ENCODE assay signal across 8 mouse cellular contexts in genomic region chr5:110285770-110286445, GRCm38 (mm10). TPM values are rescaled to one million over a fixed set of nuclear protein-coding genes. Genes with fewer than 3 reads are reported as not detected.
DNase-seq lines count a peak whose midpoint lies in the region; ATAC-seq and TF ChIP-seq lines count a peak whose summit lies in the region.

TSS of gene Pxmp2 (minus strand) at chr5:110286186.
TSS of gene Pole (plus strand) at chr5:110286306.

- H3K27ac ChIP-seq in ES-Bruce4 (ENCODE audit: insufficient read depth, low read length), result peak within 1 kb of the TSS; percentile 70
- peak within 1 kb of the TSS; percentile 56; the same call in 1 of the 2 replicates for H3K27ac ChIP-seq in forebrain, embryonic 12.5 days
- H3K27ac ChIP-seq in heart, postnatal 0 days (ENCODE audit: low read depth), result peak within 1 kb of the TSS; percentile 81
- peak within 1 kb of the TSS; percentile 85 for H3K27ac ChIP-seq in liver, embryonic 15.5 days (replicated peaks)
- 0 out of 2 replicates have a peak within 1 kb of the TSS, but pooled peaks have one; percentile 23 for H3K27ac ChIP-seq in neural tube, embryonic 11.5 days (ENCODE audit: low read depth, low read length)
- peak within 1 kb of the TSS; percentile 20; the same call in 1 of the 2 replicates for H3K27ac ChIP-seq in stomach, embryonic 16.5 days (ENCODE audit: low read length)

- peak within 1 kb of the TSS; percentile 92 for H3K4me2 ChIP-seq in forebrain, embryonic 12.5 days
- peak within 1 kb of the TSS; percentile 79 for H3K4me2 ChIP-seq in heart, postnatal 0 days (ENCODE audit: low read depth, low read length)
- H3K4me2 ChIP-seq in liver, embryonic 15.5 days, result peak within 1 kb of the TSS; percentile 100
- H3K4me2 ChIP-seq in neural tube, embryonic 11.5 days (ENCODE audit: low read depth), result peak within 1 kb of the TSS; percentile 86
- peak within 1 kb of the TSS; percentile 90 for H3K4me2 ChIP-seq in stomach, embryonic 16.5 days (ENCODE audit: low read depth, low read length)

- H3K4me3 ChIP-seq in ES-Bruce4 (ENCODE audit: low read depth, low read length), result peak within 1 kb of the TSS; percentile 86
- H3K4me3 ChIP-seq in forebrain, embryonic 12.5 days (replicated peaks), result peak within 1 kb of the TSS; percentile 81
- H3K4me3 ChIP-seq in heart, postnatal 0 days (ENCODE audit: low read depth, low read length), result peak within 1 kb of the TSS; percentile 71
- peak within 1 kb of the TSS; percentile 90 for H3K4me3 ChIP-seq in liver, embryonic 15.5 days (replicated peaks)
- H3K4me3 ChIP-seq in neural tube, embryonic 11.5 days (ENCODE audit: low read depth, low read length), result peak within 1 kb of the TSS; percentile 77
- H3K4me3 ChIP-seq in stomach, embryonic 16.5 days (replicated peaks; ENCODE audit: low read length), result peak within 1 kb of the TSS; percentile 78

- no peaks in the 10 kb centered on the region for H3K4me1 ChIP-seq in ES-Bruce4 (ENCODE audit: control insufficient read depth, insufficient read depth, low read length)
- peaks cover 18% of the 10 kb centered on the region for H3K4me1 ChIP-seq in forebrain, embryonic 12.5 days
- peaks cover 9% of the 10 kb centered on the region for H3K4me1 ChIP-seq in heart, postnatal 0 days (ENCODE audit: control insufficient read depth, insufficient read depth)
- peaks cover 34% of the 10 kb centered on the region for H3K4me1 ChIP-seq in liver, embryonic 15.5 days (replicated peaks)
- peaks cover 3% of the 10 kb centered on the region; the same call in 1 of the 2 replicates for H3K4me1 ChIP-seq in neural tube, embryonic 11.5 days (ENCODE audit: control insufficient read depth, insufficient read depth, low read length)
- peaks cover 8% of the 10 kb centered on the region; the same call in 1 of the 2 replicates for H3K4me1 ChIP-seq in stomach, embryonic 16.5 days (ENCODE audit: control insufficient read depth, insufficient read depth, low read length)

- H3K9me3 ChIP-seq in ES-Bruce4 (replicated peaks; ENCODE audit: control insufficient read depth, insufficient read depth, low read length, poor library complexity, severe bottlenecking), result no peaks in the 10 kb centered on the region
- no peaks in the 10 kb centered on the region for H3K9me3 ChIP-seq in forebrain, embryonic 12.5 days
- no peaks in the 10 kb centered on the region for H3K9me3 ChIP-seq in heart, postnatal 0 days (replicated peaks; ENCODE audit: control insufficient read depth, low read length)
- H3K9me3 ChIP-seq in liver, embryonic 15.5 days (replicated peaks), result no peaks in the 10 kb centered on the region
- no peaks in the 10 kb centered on the region for H3K9me3 ChIP-seq in neural tube, embryonic 11.5 days (ENCODE audit: control insufficient read depth, low read length)
- H3K9me3 ChIP-seq in stomach, embryonic 16.5 days (replicated peaks; ENCODE audit: control insufficient read depth, low read length), result no peaks in the 10 kb centered on the region

- WGBS in forebrain, embryonic 12.5 days, result 0% methylated on average over 63 of the region's 64 CpGs
- WGBS in heart, postnatal 0 days, result 0% methylated on average over 61 of the region's 64 CpGs
- WGBS in liver, embryonic 15.5 days (ENCODE audit: insufficient replicate concordance), result 0% methylated on average over 60 of the region's 64 CpGs
- under 1% methylated on average over 57 of the region's 64 CpGs for WGBS in neural tube, embryonic 11.5 days
- under 1% methylated on average over 64 of the region's 64 CpGs for WGBS in stomach, embryonic 16.5 days

- peak; percentile 91 for DNase-seq in c-Kit-positive CD71-positive TER-119-positive erythroid progenitor cells, embryonic 14.5 days (ENCODE audit: low spot score)
- peak; percentile 95 for DNase-seq in heart, postnatal 0 days (ENCODE audit: low spot score)
- peak; percentile 94 to 96 for DNase-seq in kidney, postnatal 36 days
- peak; percentile 94 for DNase-seq in neural tube, embryonic 11.5 days (ENCODE audit: low spot score)

- H3K36me3 ChIP-seq in ES-Bruce4 (ENCODE audit: control insufficient read depth, insufficient read depth, low read length, poor library complexity, severe bottlenecking), result peaks cover 23% of the 10 kb centered on the region
- H3K36me3 ChIP-seq in forebrain, embryonic 12.5 days (replicated peaks), result peaks cover 18% of the 10 kb centered on the region
- H3K36me3 ChIP-seq in heart, postnatal 0 days (replicated peaks; ENCODE audit: control insufficient read depth, insufficient read depth, low read length), result peaks cover 13% of the 10 kb centered on the region
- peaks cover 30% of the 10 kb centered on the region for H3K36me3 ChIP-seq in liver, embryonic 15.5 days (replicated peaks)
- no peaks in the 10 kb centered on the region for H3K36me3 ChIP-seq in neural tube, embryonic 11.5 days (ENCODE audit: control insufficient read depth, insufficient read depth, low read length)
- 0 out of 2 replicates have a peak, but pooled peaks cover 1% of the 10 kb centered on the region for H3K36me3 ChIP-seq in stomach, embryonic 16.5 days (ENCODE audit: control insufficient read depth, insufficient read depth, low read length)

- TF ChIP-seq EP300 in ES-Bruce4 (IDR thresholded peaks at IDR 0.05; ENCODE audit: insufficient read depth, low read depth, low read length), result no peak
- no peak for TF ChIP-seq EP300 in heart, postnatal 0 days (IDR thresholded peaks at IDR 0.05; ENCODE audit: low read depth)

- ATAC-seq in forebrain, embryonic 12.5 days (ENCODE audit: low FRiP score), result peak; percentile 98
- peak; percentile 98 for ATAC-seq in heart, postnatal 0 days (ENCODE audit: insufficient read depth, low read depth)
- ATAC-seq in liver, embryonic 15.5 days (ENCODE audit: insufficient read depth), result peak; percentile 97
- peak; percentile 98 for ATAC-seq in neural tube, embryonic 11.5 days (ENCODE audit: insufficient read depth, low FRiP score, low TSS enrichment)
- peak; percentile 99 for ATAC-seq in stomach, embryonic 16.5 days (ENCODE audit: insufficient read depth, low FRiP score)

- TF ChIP-seq CTCF in ES-Bruce4 (IDR thresholded peaks at IDR 0.05; ENCODE audit: low read depth, low read length), result no peak
- no peak for TF ChIP-seq CTCF in heart, postnatal 0 days (IDR thresholded peaks at IDR 0.05; ENCODE audit: low read depth)

- peak within 1 kb of the TSS; percentile 95 for H3K9ac ChIP-seq in ES-Bruce4 (ENCODE audit: low read depth, poor library complexity, severe bottlenecking)
- H3K9ac ChIP-seq in forebrain, embryonic 12.5 days, result peak within 1 kb of the TSS; percentile 80
- H3K9ac ChIP-seq in heart, postnatal 0 days (replicated peaks; ENCODE audit: low read depth, low read length), result peak within 1 kb of the TSS; percentile 77
- peak within 1 kb of the TSS; percentile 82 for H3K9ac ChIP-seq in liver, embryonic 15.5 days
- H3K9ac ChIP-seq in neural tube, embryonic 11.5 days (ENCODE audit: low read length), result peak within 1 kb of the TSS; percentile 82
- H3K9ac ChIP-seq in stomach, embryonic 16.5 days (ENCODE audit: low read length), result peak within 1 kb of the TSS; percentile 87

- no peak for TF ChIP-seq POLR2A in ES-Bruce4 (IDR thresholded peaks at IDR 0.05; ENCODE audit: insufficient read depth, low read length)

- H3K27me3 ChIP-seq in ES-Bruce4 (ENCODE audit: control insufficient read depth, insufficient read depth, low read length, poor library complexity, severe bottlenecking), result no peaks in the 10 kb centered on the region; the same call in 1 of the 2 replicates
- peaks cover 20% of the 10 kb centered on the region for H3K27me3 ChIP-seq in forebrain, embryonic 12.5 days
- H3K27me3 ChIP-seq in heart, postnatal 0 days (ENCODE audit: control insufficient read depth, insufficient read depth, low read length), result no peaks in the 10 kb centered on the region
- no peaks in the 10 kb centered on the region for H3K27me3 ChIP-seq in liver, embryonic 15.5 days
- no peaks in the 10 kb centered on the region for H3K27me3 ChIP-seq in neural tube, embryonic 11.5 days (ENCODE audit: control insufficient read depth, insufficient read depth, low read length)
- H3K27me3 ChIP-seq in stomach, embryonic 16.5 days (ENCODE audit: control insufficient read depth, insufficient read depth, low read length), result peaks cover 6% of the 10 kb centered on the region

RNA-seq across cellular contexts. Expression of gene Pxmp2, which starts in this region (rescaled TPM):
- polyA plus RNA-seq in ES-Bruce4 (2011; ENCODE audit: insufficient read depth, insufficient read length, low read depth, missing spikeins), result 10.5 and 14.5 TPM in 2 replicates
- polyA plus RNA-seq in forebrain, embryonic 12.5 days (2016; fragmentation: Nextera tagmentation; extraction: Ambion mirVana), result 10.4 and 11.7 TPM in 2 replicates
- total RNA-seq in heart, postnatal 0 days (2014; rRNA removed; ENCODE audit: low replicate concordance), result 32.5 and 113 TPM in 2 replicates
- 48.4 and 48.6 TPM in 2 replicates for polyA plus RNA-seq in heart, postnatal 0 days (2015; fragmentation: Nextera tagmentation; extraction: Ambion mirVana)
- 44.6 and 45.0 TPM in 2 replicates for polyA plus RNA-seq in liver, embryonic 15.5 days (2015; fragmentation: Nextera tagmentation; extraction: Ambion mirVana)
- polyA plus RNA-seq in neural tube, embryonic 11.5 days (2014; fragmentation: Nextera tagmentation; extraction: Ambion mirVana), result 9.5 and 11.6 TPM in 2 replicates
- polyA plus RNA-seq in stomach, embryonic 16.5 days (2015; fragmentation: Nextera tagmentation; extraction: Ambion mirVana), result 7.9 and 9.0 TPM in 2 replicates

RNA-seq across cellular contexts. Expression of gene Pole, which starts in this region (rescaled TPM):
- 80.9 and 81.8 TPM in 2 replicates for polyA plus RNA-seq in ES-Bruce4 (2011; ENCODE audit: insufficient read depth, insufficient read length, low read depth, missing spikeins)
- polyA plus RNA-seq in forebrain, embryonic 12.5 days (2016; fragmentation: Nextera tagmentation; extraction: Ambion mirVana), result 45.4 and 46.1 TPM in 2 replicates
- 12.8 and 13.8 TPM in 2 replicates for total RNA-seq in heart, postnatal 0 days (2014; rRNA removed; ENCODE audit: low replicate concordance)
- polyA plus RNA-seq in heart, postnatal 0 days (2015; fragmentation: Nextera tagmentation; extraction: Ambion mirVana), result 3.6 and 4.8 TPM in 2 replicates
- 14.4 and 16.4 TPM in 2 replicates for polyA plus RNA-seq in liver, embryonic 15.5 days (2015; fragmentation: Nextera tagmentation; extraction: Ambion mirVana)
- 36.4 and 40.1 TPM in 2 replicates for polyA plus RNA-seq in neural tube, embryonic 11.5 days (2014; fragmentation: Nextera tagmentation; extraction: Ambion mirVana)
- 18.8 and 21.9 TPM in 2 replicates for polyA plus RNA-seq in stomach, embryonic 16.5 days (2015; fragmentation: Nextera tagmentation; extraction: Ambion mirVana)

Comparison
In these comparisons a context has a peak if more than half of its experiments do, and no peak if none do; other contexts are left out.
1. Peak in every context shown above with its lines: DNase-seq, ATAC-seq, H3K4me3 ChIP-seq and H3K27ac ChIP-seq.
2. H3K27ac ChIP-seq: peak in every context shown above with its lines; median percentile 85 in liver, embryonic 15.5 days; 81 in heart, postnatal 0 days; 70 in ES-Bruce4; 56 in forebrain, embryonic 12.5 days; 23 in neural tube, embryonic 11.5 days; 20 in stomach, embryonic 16.5 days.